Mouse (Mus musculus): Measurements from ENCODE around the gene Nup35.
A peak's percentile ranks its signal among the peaks of the same experiment; 100 is the strongest.

Gene Nup35

DNA sequence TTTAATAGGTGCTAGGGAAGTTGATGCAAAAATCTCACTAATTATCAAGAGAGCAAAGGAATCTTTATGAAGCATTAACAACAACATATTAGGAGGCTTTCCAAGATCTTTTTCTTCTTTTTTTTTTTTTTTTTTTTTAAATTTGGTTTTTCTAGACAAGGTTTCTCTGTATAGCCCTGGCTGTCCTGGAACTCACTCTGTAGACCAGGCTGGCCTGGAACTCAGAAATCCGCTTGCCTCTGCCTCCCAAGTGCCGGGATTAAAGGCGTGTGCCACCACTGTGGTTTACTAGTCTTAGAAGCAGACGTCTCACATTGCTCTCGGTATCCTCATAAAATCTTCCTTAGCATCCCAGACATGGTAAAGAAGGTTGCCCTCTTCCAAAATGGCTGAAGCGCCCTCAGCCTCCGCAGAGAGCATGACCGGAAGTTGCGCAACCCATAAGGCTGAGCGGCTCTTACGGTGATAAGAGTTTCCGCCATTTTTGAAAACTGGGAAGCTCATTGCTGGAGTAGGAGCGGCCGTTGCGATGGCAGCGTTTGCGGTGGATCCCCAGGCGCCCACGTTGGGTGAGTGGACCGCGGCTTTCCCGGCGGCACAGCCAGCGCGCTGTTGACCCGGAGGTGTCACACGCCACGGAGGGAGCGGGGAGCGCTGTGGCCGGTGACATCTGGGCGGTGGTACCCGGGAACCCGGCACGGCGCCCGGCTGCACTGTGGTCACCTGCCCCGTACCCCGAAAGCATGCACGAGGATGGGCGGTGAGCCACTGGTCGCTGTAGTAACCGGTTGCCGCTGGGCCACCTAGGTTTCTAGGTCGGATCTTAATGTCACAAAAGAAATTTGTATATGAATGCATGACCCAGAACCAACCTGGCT, 21.6 kb downstream of the Nup35 start:
- DNase-seq (ENCODE audit: low spot score), result peak; percentile 89

DNA sequence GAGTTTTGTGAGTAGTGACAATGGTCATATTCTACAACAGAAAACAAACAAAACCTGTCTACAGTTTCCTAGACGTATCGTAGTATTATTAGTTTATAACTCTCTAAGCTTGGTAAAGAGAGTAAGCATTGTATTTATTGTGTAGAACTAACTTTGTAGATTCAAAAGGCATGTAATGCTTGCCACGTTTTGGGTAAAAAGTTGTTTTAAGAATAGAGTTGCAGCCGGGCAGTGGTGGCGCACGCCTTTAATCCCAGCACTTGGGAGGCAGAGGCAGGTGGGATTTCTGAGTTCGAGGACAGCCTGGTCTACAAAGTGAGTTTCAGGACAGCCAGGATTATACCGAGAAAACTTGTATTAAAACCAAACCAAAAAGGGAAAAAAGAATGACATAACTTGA, 22.4 kb downstream of the Nup35 start:
- no peak for DNase-seq (ENCODE audit: low spot score)

DNA sequence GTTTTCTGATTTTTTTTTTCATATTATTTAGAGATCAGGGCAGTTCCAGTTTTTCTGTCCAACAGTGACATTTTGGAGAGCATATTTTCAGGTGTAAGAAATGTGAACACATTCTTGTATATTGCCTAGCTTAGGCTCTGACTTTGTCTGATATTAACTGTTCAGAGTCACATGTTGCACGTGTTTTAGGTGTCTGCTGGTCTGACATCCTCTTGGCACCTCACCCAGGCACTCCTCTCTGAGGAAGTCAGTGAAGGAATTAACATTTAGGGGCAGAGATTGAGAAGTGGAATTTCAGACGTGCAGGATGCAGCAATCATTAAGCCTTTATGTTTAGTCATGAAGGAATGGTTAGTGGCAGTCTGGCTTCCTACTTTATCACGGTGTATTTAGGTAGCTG, 22.8 kb downstream of the Nup35 start:
- no peak for DNase-seq (ENCODE audit: low spot score)

DNA sequence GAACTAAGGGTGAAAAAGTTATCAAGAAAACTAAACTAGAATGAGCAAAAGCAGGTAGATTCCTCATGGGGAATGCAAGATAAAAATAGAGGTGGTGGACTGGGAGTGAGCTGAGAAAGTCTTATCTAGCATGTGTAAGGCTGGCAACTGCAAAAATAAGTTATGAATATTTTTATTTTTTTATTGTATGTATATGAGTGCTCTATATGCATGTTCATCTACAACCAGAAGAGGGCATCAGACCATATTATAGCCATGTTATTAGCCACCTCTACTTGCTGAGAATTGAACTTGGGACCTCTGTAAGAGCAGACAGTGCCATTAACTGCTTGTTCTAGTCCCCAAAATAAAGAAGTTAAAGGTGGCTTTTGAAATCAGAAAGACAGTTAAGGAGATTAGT, 44.4 kb downstream of the Nup35 start:
- no peak for DNase-seq (ENCODE audit: low spot score)

DNA sequence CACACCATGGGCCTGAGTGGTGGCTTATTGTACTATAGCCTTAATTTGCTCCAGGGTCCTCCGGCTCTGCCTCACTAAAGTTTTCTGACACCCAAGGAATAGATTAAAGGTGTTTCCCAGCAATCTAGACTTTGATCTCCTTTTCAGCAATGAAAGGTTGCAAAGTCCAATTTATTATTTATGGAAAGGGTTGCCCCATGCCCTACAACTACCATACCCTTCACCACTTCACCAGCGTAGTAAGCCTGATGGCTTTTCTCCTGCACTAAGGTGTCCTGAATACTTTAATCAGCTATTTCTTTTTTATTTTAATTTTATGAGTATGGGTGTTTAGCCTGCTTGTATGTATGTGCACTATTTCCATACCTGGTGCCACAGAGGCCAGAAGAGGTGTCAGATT, 45.6 kb downstream of the Nup35 start:
- DNase-seq (ENCODE audit: low spot score), result no peak

DNA sequence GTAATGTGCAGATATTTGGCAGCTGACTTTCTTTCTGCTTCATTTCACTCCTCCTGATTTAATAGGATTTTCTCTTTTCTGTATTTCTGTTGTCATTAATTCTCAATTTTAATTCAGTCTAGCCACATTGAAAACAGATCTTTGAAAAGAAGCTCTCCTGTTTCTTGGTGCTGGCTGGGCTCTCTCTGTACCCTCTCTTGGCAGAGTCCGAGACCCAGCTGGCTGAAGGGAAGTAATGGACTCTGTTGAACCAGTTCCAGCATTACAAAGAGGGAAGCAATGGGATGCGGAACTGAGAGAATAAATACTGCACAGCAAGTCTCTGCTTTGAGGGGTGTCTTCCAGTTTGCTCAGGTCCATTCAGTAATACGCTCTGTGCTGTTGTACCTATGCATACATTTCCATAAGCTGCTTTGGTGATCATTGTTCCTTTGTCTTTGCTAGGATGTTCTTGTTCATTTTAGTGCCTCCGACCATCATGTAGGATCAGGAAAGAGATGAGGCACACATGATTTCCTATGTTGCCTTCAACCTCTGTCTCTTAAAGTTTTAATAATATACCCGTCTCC, 50.4 kb downstream of the Nup35 start:
- DNase-seq (ENCODE audit: low spot score), result no peak

GRCm38 (mm10) chr2:80669868-80670666, 53.0 kb downstream of the Nup35 start:
- DNase-seq (ENCODE audit: low spot score), result no peak

DNA sequence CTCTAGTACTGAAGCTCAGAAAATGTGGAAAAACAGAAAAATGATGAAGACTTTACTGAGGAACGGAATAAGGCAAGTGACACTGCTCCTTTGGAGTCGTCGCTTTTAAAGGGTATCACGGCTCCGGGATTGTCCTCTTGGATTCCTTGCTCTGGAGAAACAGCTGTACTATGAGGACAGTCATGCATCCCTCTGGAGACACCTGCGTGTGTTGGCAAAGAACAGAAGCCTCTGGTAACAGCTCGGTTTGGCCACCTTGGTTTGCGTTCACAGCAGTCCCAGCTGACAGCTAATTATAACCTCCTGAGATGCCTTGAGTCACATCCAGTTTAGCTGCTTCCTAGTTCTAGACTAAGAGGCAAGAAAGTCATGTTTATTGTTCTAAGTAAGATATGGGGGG, 61.8 kb downstream of the Nup35 start:
- no peak for DNase-seq (ENCODE audit: low spot score)

DNA sequence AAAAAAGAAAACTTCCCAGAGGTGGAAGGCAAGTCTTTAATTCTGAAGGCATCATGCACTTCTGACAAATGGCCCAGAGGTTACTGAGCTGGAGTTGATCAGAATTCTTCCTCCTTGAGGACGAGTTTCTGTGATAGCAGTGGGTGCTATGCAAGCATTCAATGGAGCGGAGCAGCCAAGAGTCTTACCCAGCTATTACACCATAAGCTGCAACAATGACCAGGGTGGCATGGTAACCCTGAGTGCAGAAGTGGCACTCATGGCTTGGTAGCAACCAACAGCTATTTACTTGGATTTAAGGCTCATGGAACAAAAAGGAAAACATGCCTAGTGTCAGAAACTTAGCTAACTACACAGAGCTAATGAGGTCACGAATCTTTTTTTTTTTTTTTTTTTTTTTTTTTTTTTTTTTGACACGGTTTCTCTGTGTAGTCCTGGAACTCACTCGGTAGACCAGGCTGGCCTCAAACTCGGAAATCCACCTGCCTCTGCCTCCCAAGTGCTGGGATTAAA, 66.7 kb downstream of the Nup35 start:
- DNase-seq (ENCODE audit: low spot score), result no peak

DNA sequence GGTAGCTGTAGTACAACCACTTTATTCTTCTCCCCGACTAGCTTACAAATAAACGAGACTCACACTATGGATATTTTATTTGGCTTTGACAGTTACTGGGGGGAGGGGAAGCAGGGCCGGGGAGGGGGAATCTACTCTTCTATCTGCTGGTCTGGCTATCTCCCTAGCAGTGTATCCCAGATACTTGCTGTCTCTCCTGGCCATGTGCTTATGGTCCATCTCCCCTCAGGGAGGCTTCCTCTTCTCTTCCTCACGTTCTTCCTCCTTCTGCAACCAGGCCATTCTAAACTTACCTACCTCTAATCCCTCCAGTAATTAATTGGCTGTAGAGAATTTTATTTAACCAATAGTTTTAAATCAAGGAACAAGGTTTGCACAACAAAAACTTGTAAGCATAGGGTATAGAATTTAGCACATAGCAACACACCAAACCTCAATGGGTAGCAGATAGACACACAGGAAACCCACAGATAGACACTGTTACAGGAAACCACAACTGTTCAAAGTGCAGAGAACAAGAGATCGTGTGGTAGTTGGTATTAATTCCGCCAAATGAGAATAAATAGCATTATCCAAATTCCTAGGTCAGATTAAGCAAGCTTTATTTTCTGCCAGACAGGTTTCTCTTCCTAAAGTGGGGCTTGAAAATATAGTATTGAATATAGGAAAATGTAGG, 67.5 kb downstream of the Nup35 start:
- DNase-seq (ENCODE audit: low spot score), result no peak

GRCm38 (mm10) chr2:80688261-80688660, 71.2 kb downstream of the Nup35 start:
- no peak for DNase-seq (ENCODE audit: low spot score)

GRCm38 (mm10) chr2:80707429-80707828, 90.4 kb downstream of the Nup35 start:
- DNase-seq (ENCODE audit: low spot score), result no peak

Measured in ovary, postnatal 10 days (tissue).